Mouse (Mus musculus) heart, adult 2 months (tissue): ENCODE data around the gene Abhd6.

Experiments used
- CTCF ChIP-seq: fragments of 200-600 bp; IDR thresholded peaks from 2 replicates; pipeline ENCODE4 v1.8.1; 2022; ENCODE audit warnings: antibody characterized with exemption, mild to moderate bottlenecking, moderate library complexity
- POLR2A ChIP-seq: fragments of 200-500 bp; IDR thresholded peaks from 2 replicates; pipeline ENCODE4 v1.6.1; 2011; ENCODE audit warnings: mild to moderate bottlenecking, low read depth, low read length, control low read depth; ENCODE audit not compliant: insufficient read depth

GRCm38 (mm10) chr14:8044330-8044729 lies 41.6 kb downstream of the Abhd6 start:
- peak; percentile 80 for TF ChIP-seq CTCF
- no peak for TF ChIP-seq POLR2A
